Mouse (Mus musculus): ENCODE measurements at regions not wholly inside any gene's neighbourhood (a gene's known extent, or its start where the extent isn't known, plus 50 kb on each side); places are given as distances from the start of the nearest gene placed in this dataset.

- DNase-seq (no peak), ATAC-seq (no peak)
- H3K27ac ChIP-seq (ENCODE audit: low read depth) = no peak overlapping the region
- no peaks in the 10 kb centered on the region for H3K4me1 ChIP-seq (ENCODE audit: insufficient read depth)
- H3K9ac ChIP-seq (replicated peaks) = no peak overlapping the region
- no peak overlapping the region for H3K4me3 ChIP-seq (ENCODE audit: low read depth, low read length)
- WGBS (ENCODE audit: insufficient replicate concordance) = 48% methylated on average over 3 of the region's 3 CpGs
- no peak for TF ChIP-seq EP300 (IDR thresholded peaks at IDR 0.05; ENCODE audit: low read depth)
- TF ChIP-seq CTCF (IDR thresholded peaks at IDR 0.05; ENCODE audit: low read depth) = no peak
- no peak overlapping the region for H3K4me2 ChIP-seq (ENCODE audit: low read depth, low read length)
- no peaks in the 10 kb centered on the region for H3K27me3 ChIP-seq (ENCODE audit: insufficient read depth, low read length)
- H3K9me3 ChIP-seq (ENCODE audit: low read length) = no peaks in the 10 kb centered on the region
- H3K36me3 ChIP-seq (replicated peaks; ENCODE audit: insufficient read depth, low read length) = no peaks in the 10 kb centered on the region
Measured at GRCm38 (mm10) chr3:137482546-137482945, 138.9 kb upstream of the Ddit4l start.

GRCm38 (mm10) chr3:137482971-137483370 is 138.4 kb upstream of the Ddit4l start:
- H3K9me3 ChIP-seq (ENCODE audit: low read length) = no peaks in the 10 kb centered on the region
- H3K4me2 ChIP-seq (ENCODE audit: low read depth, low read length) = no peak overlapping the region
- no peaks in the 10 kb centered on the region for H3K27me3 ChIP-seq (ENCODE audit: insufficient read depth, low read length)
- ATAC-seq = no peak
- TF ChIP-seq EP300 (IDR thresholded peaks at IDR 0.05; ENCODE audit: low read depth) = no peak
- TF ChIP-seq CTCF (IDR thresholded peaks at IDR 0.05; ENCODE audit: low read depth) = no peak
- H3K4me3 ChIP-seq (ENCODE audit: low read depth, low read length) = no peak overlapping the region
- H3K4me1 ChIP-seq (ENCODE audit: insufficient read depth) = no peaks in the 10 kb centered on the region
- no peak for DNase-seq
- H3K27ac ChIP-seq (ENCODE audit: low read depth) = no peak overlapping the region
- H3K36me3 ChIP-seq (replicated peaks; ENCODE audit: insufficient read depth, low read length) = no peaks in the 10 kb centered on the region
- WGBS (ENCODE audit: insufficient replicate concordance) = 60% methylated on average over 4 of the region's 4 CpGs
- no peak overlapping the region for H3K9ac ChIP-seq (replicated peaks)

GRCm38 (mm10) chr3:137489592-137489991 is 131.8 kb upstream of the Ddit4l start:
- TF ChIP-seq CTCF (IDR thresholded peaks at IDR 0.05; ENCODE audit: low read depth) (no peak), EP300 (IDR thresholded peaks at IDR 0.05; ENCODE audit: low read depth) (no peak)
- Histone ChIP-seq H3K9ac (replicated peaks) (no peak overlapping the region), H3K27ac (ENCODE audit: low read depth) (no peak overlapping the region), H3K9me3 (ENCODE audit: low read length) (no peaks in the 10 kb centered on the region), H3K4me2 (ENCODE audit: low read depth, low read length) (no peak overlapping the region), H3K4me1 (ENCODE audit: insufficient read depth) (no peaks in the 10 kb centered on the region), H3K36me3 (replicated peaks; ENCODE audit: insufficient read depth, low read length) (no peaks in the 10 kb centered on the region), H3K27me3 (ENCODE audit: insufficient read depth, low read length) (no peaks in the 10 kb centered on the region), H3K4me3 (ENCODE audit: low read depth, low read length) (no peak overlapping the region)
- ATAC-seq = no peak
- no peak for DNase-seq

GRCm38 (mm10) chr3:137491508-137492019 is 129.8 kb upstream of the Ddit4l start:
- TF ChIP-seq EP300 (IDR thresholded peaks at IDR 0.05; ENCODE audit: low read depth) (no peak), CTCF (IDR thresholded peaks at IDR 0.05; ENCODE audit: low read depth) (no peak)
- Histone ChIP-seq H3K4me3 (ENCODE audit: low read depth, low read length) (no peak overlapping the region), H3K36me3 (replicated peaks; ENCODE audit: insufficient read depth, low read length) (no peaks in the 10 kb centered on the region), H3K27me3 (ENCODE audit: insufficient read depth, low read length) (no peaks in the 10 kb centered on the region), H3K9ac (replicated peaks) (no peak overlapping the region), H3K27ac (ENCODE audit: low read depth) (no peak overlapping the region), H3K4me2 (ENCODE audit: low read depth, low read length) (no peak overlapping the region), H3K9me3 (ENCODE audit: low read length) (no peaks in the 10 kb centered on the region), H3K4me1 (ENCODE audit: insufficient read depth) (no peaks in the 10 kb centered on the region)
- WGBS (ENCODE audit: insufficient replicate concordance) = 85% methylated on average over 1 of the region's 1 CpGs
- ATAC-seq (no peak), DNase-seq (no peak)

- TF ChIP-seq CTCF (IDR thresholded peaks at IDR 0.05; ENCODE audit: low read depth) (no peak), EP300 (IDR thresholded peaks at IDR 0.05; ENCODE audit: low read depth) (no peak)
- ATAC-seq = no peak
- Histone ChIP-seq H3K27me3 (ENCODE audit: insufficient read depth, low read length) (no peaks in the 10 kb centered on the region), H3K4me3 (ENCODE audit: low read depth, low read length) (no peak overlapping the region), H3K4me2 (ENCODE audit: low read depth, low read length) (no peak overlapping the region), H3K4me1 (ENCODE audit: insufficient read depth) (no peaks in the 10 kb centered on the region), H3K9ac (replicated peaks) (no peak overlapping the region), H3K27ac (ENCODE audit: low read depth) (no peak overlapping the region), H3K36me3 (replicated peaks; ENCODE audit: insufficient read depth, low read length) (no peaks in the 10 kb centered on the region), H3K9me3 (ENCODE audit: low read length) (no peaks in the 10 kb centered on the region)
- no peak for DNase-seq
- WGBS (ENCODE audit: insufficient replicate concordance) = 64% methylated on average over 3 of the region's 3 CpGs
Measured at GRCm38 (mm10) chr3:137498343-137498742, 123.1 kb upstream of the Ddit4l start.

GRCm38 (mm10) chr3:137511283-137511682 is 110.1 kb upstream of the Ddit4l start:
- ATAC-seq (peak; percentile 60; the same call in 1 of the 2 replicates), DNase-seq (no peak)
- H3K9ac ChIP-seq (replicated peaks) = no peak overlapping the region
- H3K27me3 ChIP-seq (ENCODE audit: insufficient read depth, low read length) = no peaks in the 10 kb centered on the region
- H3K4me2 ChIP-seq (ENCODE audit: low read depth, low read length) = no peak overlapping the region
- H3K36me3 ChIP-seq (replicated peaks; ENCODE audit: insufficient read depth, low read length) = no peaks in the 10 kb centered on the region
- H3K9me3 ChIP-seq (ENCODE audit: low read length) = no peaks in the 10 kb centered on the region
- no peaks in the 10 kb centered on the region for H3K4me1 ChIP-seq (ENCODE audit: insufficient read depth)
- no peak for TF ChIP-seq EP300 (IDR thresholded peaks at IDR 0.05; ENCODE audit: low read depth)
- no peak for TF ChIP-seq CTCF (IDR thresholded peaks at IDR 0.05; ENCODE audit: low read depth)
- H3K4me3 ChIP-seq (ENCODE audit: low read depth, low read length) = no peak overlapping the region
- WGBS (ENCODE audit: insufficient replicate concordance) = 63% methylated on average over 1 of the region's 1 CpGs
- H3K27ac ChIP-seq (ENCODE audit: low read depth) = no peak overlapping the region

GRCm38 (mm10) chr3:137512411-137512810 is 109.0 kb upstream of the Ddit4l start:
- no peak for ATAC-seq
- no peak overlapping the region for H3K4me3 ChIP-seq (ENCODE audit: low read depth, low read length)
- H3K27me3 ChIP-seq (ENCODE audit: insufficient read depth, low read length) = no peaks in the 10 kb centered on the region
- H3K4me2 ChIP-seq (ENCODE audit: low read depth, low read length) = no peak overlapping the region
- DNase-seq = no peak
- H3K4me1 ChIP-seq (ENCODE audit: insufficient read depth) = no peaks in the 10 kb centered on the region
- H3K9ac ChIP-seq (replicated peaks) = no peak overlapping the region
- no peaks in the 10 kb centered on the region for H3K36me3 ChIP-seq (replicated peaks; ENCODE audit: insufficient read depth, low read length)
- H3K27ac ChIP-seq (ENCODE audit: low read depth) = no peak overlapping the region
- no peak for TF ChIP-seq EP300 (IDR thresholded peaks at IDR 0.05; ENCODE audit: low read depth)
- no peak for TF ChIP-seq CTCF (IDR thresholded peaks at IDR 0.05; ENCODE audit: low read depth)
- 72% methylated on average over 2 of the region's 2 CpGs for WGBS (ENCODE audit: insufficient replicate concordance)
- no peaks in the 10 kb centered on the region for H3K9me3 ChIP-seq (ENCODE audit: low read length)
